Mouse (Mus musculus): ENCODE results near the gene Pgm5. TPM values are rescaled to one million over a fixed set of nuclear protein-coding genes. Genes with fewer than 3 reads are reported as not detected.
"Not testable (repeated sequence)": the region's sequence is repeated elsewhere in the genome, so short reads cannot be mapped to it uniquely, and the experiment has no call there.

Pgm5 gene
- polyA plus RNA-seq, 1 experiment from 2014 or later: 2.9 TPM

- H3K4me1 ChIP-seq (ENCODE audit: insufficient read depth): peaks cover 15% of the 10 kb centered on the region
- WGBS: 83% methylated on average over 1 of the region's 1 CpGs
Observed at GRCm38 (mm10) chr19:24705395-24705794, 156.3 kb downstream of the Pgm5 start.

GRCm38 (mm10) chr19:24704326-24704725 is 157.3 kb downstream of the Pgm5 start:
- Histone ChIP-seq H3K9ac (no peak overlapping the region), H3K4me2 (no peak overlapping the region), H3K36me3 (ENCODE audit: insufficient read depth) (no peaks in the 10 kb centered on the region), H3K4me1 (ENCODE audit: insufficient read depth) (peaks cover 15% of the 10 kb centered on the region), H3K27ac (ENCODE audit: low read depth) (peak overlapping the region; percentile 61), H3K27me3 (ENCODE audit: insufficient read depth, low read length) (no peaks in the 10 kb centered on the region), H3K4me3 (ENCODE audit: low read depth, low read length) (no peak overlapping the region), H3K9me3 (ENCODE audit: low read depth, low read length) (no peaks in the 10 kb centered on the region)
- 50% methylated on average over 2 of the region's 2 CpGs for WGBS
- ATAC-seq (ENCODE audit: insufficient read depth) (no peak), DNase-seq (no peak)
- no peak for TF ChIP-seq CTCF (IDR thresholded peaks at IDR 0.05; ENCODE audit: low read depth)

More at GRCm38 (mm10) chr19:24705395-24705794, 156.3 kb downstream of the Pgm5 start:
- H3K27ac ChIP-seq (ENCODE audit: low read depth): 0 out of 2 replicates have a peak overlapping the region, but pooled peaks have one; percentile 2
- H3K4me2 ChIP-seq: no peak overlapping the region
- peak; percentile 67 for TF ChIP-seq CTCF (IDR thresholded peaks at IDR 0.05; ENCODE audit: low read depth)
- H3K36me3 ChIP-seq (ENCODE audit: insufficient read depth): no peaks in the 10 kb centered on the region
- ATAC-seq (ENCODE audit: insufficient read depth) (no peak), DNase-seq (peak; percentile 76)
- H3K9ac ChIP-seq: no peak overlapping the region
- H3K9me3 ChIP-seq (ENCODE audit: low read depth, low read length): no peaks in the 10 kb centered on the region
- no peaks in the 10 kb centered on the region for H3K27me3 ChIP-seq (ENCODE audit: insufficient read depth, low read length)
- no peak overlapping the region for H3K4me3 ChIP-seq (ENCODE audit: low read depth, low read length)

GRCm38 (mm10) chr19:24703680-24704079 is 158.0 kb downstream of the Pgm5 start:
- Histone ChIP-seq H3K36me3 (ENCODE audit: insufficient read depth) (no peaks in the 10 kb centered on the region), H3K27me3 (ENCODE audit: insufficient read depth, low read length) (no peaks in the 10 kb centered on the region), H3K9ac (no peak overlapping the region), H3K4me3 (ENCODE audit: low read depth, low read length) (no peak overlapping the region), H3K4me1 (ENCODE audit: insufficient read depth) (peaks cover 15% of the 10 kb centered on the region), H3K27ac (ENCODE audit: low read depth) (0 out of 2 replicates have a peak overlapping the region, but pooled peaks have one; percentile 19), H3K4me2 (no peak overlapping the region), H3K9me3 (ENCODE audit: low read depth, low read length) (no peaks in the 10 kb centered on the region)
- 38% methylated on average over 8 of the region's 8 CpGs for WGBS
- peak; percentile 88 for DNase-seq
- ATAC-seq (ENCODE audit: insufficient read depth): peak; percentile 78; the same call in 1 of the 2 replicates
- no peak for TF ChIP-seq CTCF (IDR thresholded peaks at IDR 0.05; ENCODE audit: low read depth)

- not testable (repeated sequence) for H3K4me3 ChIP-seq (ENCODE audit: low read depth, low read length)
Observed at GRCm38 (mm10) chr19:24703168-24703567, 158.5 kb downstream of the Pgm5 start.

GRCm38 (mm10) chr19:24701716-24702115 is 159.9 kb downstream of the Pgm5 start:
- Histone ChIP-seq H3K27ac (ENCODE audit: low read depth) (no peak overlapping the region), H3K4me3 (ENCODE audit: low read depth, low read length) (no peak overlapping the region), H3K9me3 (ENCODE audit: low read depth, low read length) (no peaks in the 10 kb centered on the region), H3K4me1 (ENCODE audit: insufficient read depth) (peaks cover 11% of the 10 kb centered on the region), H3K36me3 (ENCODE audit: insufficient read depth) (no peaks in the 10 kb centered on the region), H3K4me2 (no peak overlapping the region), H3K27me3 (ENCODE audit: insufficient read depth, low read length) (no peaks in the 10 kb centered on the region), H3K9ac (no peak overlapping the region)
- ATAC-seq (ENCODE audit: insufficient read depth) (no peak), DNase-seq (no peak)
- no peak; the same call in 1 of the 2 replicates for TF ChIP-seq CTCF (IDR thresholded peaks at IDR 0.05; ENCODE audit: low read depth)
- WGBS: 61% methylated on average over 8 of the region's 8 CpGs

More at GRCm38 (mm10) chr19:24703168-24703567, 158.5 kb downstream of the Pgm5 start:
- TF ChIP-seq CTCF (IDR thresholded peaks at IDR 0.05; ENCODE audit: low read depth): peak; percentile 48; the same call in 1 of the 2 replicates
- 52% methylated on average over 1 of the region's 1 CpGs for WGBS
- H3K4me1 ChIP-seq (ENCODE audit: insufficient read depth): peaks cover 14% of the 10 kb centered on the region
- H3K9me3 ChIP-seq (ENCODE audit: low read depth, low read length); H3K4me2 ChIP-seq; H3K9ac ChIP-seq; H3K27me3 ChIP-seq (ENCODE audit: insufficient read depth, low read length); ATAC-seq (ENCODE audit: insufficient read depth); H3K36me3 ChIP-seq (ENCODE audit: insufficient read depth): not testable (repeated sequence)
- peak; percentile 44 for DNase-seq
- H3K27ac ChIP-seq (ENCODE audit: low read depth): peak overlapping the region; percentile 9; the same call in 1 of the 2 replicates

- H3K36me3 ChIP-seq (ENCODE audit: insufficient read depth): no peaks in the 10 kb centered on the region
- no peak for ATAC-seq (ENCODE audit: insufficient read depth)
- H3K9ac ChIP-seq: no peak overlapping the region
- no peaks in the 10 kb centered on the region for H3K9me3 ChIP-seq (ENCODE audit: low read depth, low read length)
- DNase-seq: no peak
- 75% methylated on average over 5 of the region's 5 CpGs for WGBS
- no peaks in the 10 kb centered on the region for H3K27me3 ChIP-seq (ENCODE audit: insufficient read depth, low read length)
- H3K4me2 ChIP-seq: no peak overlapping the region
- H3K4me3 ChIP-seq (ENCODE audit: low read depth, low read length): no peak overlapping the region
- H3K4me1 ChIP-seq (ENCODE audit: insufficient read depth): peaks cover 11% of the 10 kb centered on the region
- TF ChIP-seq CTCF (IDR thresholded peaks at IDR 0.05; ENCODE audit: low read depth): no peak
- H3K27ac ChIP-seq (ENCODE audit: low read depth): no peak overlapping the region
Observed at GRCm38 (mm10) chr19:24700664-24701063, 161.0 kb downstream of the Pgm5 start.

- Histone ChIP-seq H3K27ac (ENCODE audit: low read depth) (no peak overlapping the region), H3K4me2 (no peak overlapping the region), H3K36me3 (ENCODE audit: insufficient read depth) (no peaks in the 10 kb centered on the region), H3K4me1 (ENCODE audit: insufficient read depth) (peaks cover 8% of the 10 kb centered on the region), H3K4me3 (ENCODE audit: low read depth, low read length) (no peak overlapping the region), H3K27me3 (ENCODE audit: insufficient read depth, low read length) (no peaks in the 10 kb centered on the region), H3K9ac (no peak overlapping the region), H3K9me3 (ENCODE audit: low read depth, low read length) (no peaks in the 10 kb centered on the region)
- ATAC-seq (ENCODE audit: insufficient read depth) (no peak), DNase-seq (peak; percentile 58)
- TF ChIP-seq CTCF (IDR thresholded peaks at IDR 0.05; ENCODE audit: low read depth): peak; percentile 50; the same call in 1 of the 2 replicates
Observed at GRCm38 (mm10) chr19:24699910-24700309, 161.7 kb downstream of the Pgm5 start.
